Mouse (Mus musculus) myocyte (in vitro differentiated cells): Measurements from ENCODE around the gene Hist1h1a. TPM values are rescaled to one million over a fixed set of nuclear protein-coding genes. Genes with fewer than 3 reads are reported as not detected.
A peak's percentile ranks its signal among the peaks of the same experiment; 100 is the strongest.
"Not testable (repeated sequence)": the region's sequence is repeated elsewhere in the genome, so short reads cannot be mapped to it uniquely, and the experiment has no call there.

Experiments
- H3K27me3 ChIP-seq: one replicate; pipeline ENCODE4 v1.6.1; 2011; ENCODE audit not compliant: control insufficient read depth, insufficient read depth, insufficient read length
- H3K36me3 ChIP-seq: one replicate; pipeline ENCODE4 v1.6.1; 2011; ENCODE audit not compliant: control insufficient read depth, insufficient read depth
- H3K4me2 ChIP-seq: one replicate; pipeline ENCODE4 v1.6.1; 2011; ENCODE audit warnings: low read depth, control low read depth
- H3K4me3 ChIP-seq: one replicate; pipeline ENCODE4 v1.5.1; 2011; ENCODE audit warnings: mild to moderate bottlenecking, control low read depth, moderate library complexity
- H3K79me2 ChIP-seq: one replicate; pipeline ENCODE4 v1.6.1; 2011; ENCODE audit not compliant: control insufficient read depth, insufficient read depth
- H3ac ChIP-seq: one replicate; pipeline ENCODE4 v1.6.1; 2011; ENCODE audit not compliant: control insufficient read depth, insufficient read length
- CEBPB ChIP-seq: IDR thresholded peaks from 2 replicates; pipeline ENCODE4 v1.6.1; 2011; ENCODE audit warnings: mild to moderate bottlenecking, moderate library complexity; ENCODE audit not compliant: poor library complexity, insufficient read depth, severe bottlenecking
- E2F4 ChIP-seq: IDR thresholded peaks from one replicate; pipeline ENCODE4 v1.6.1; 2011; ENCODE audit warnings: mild to moderate bottlenecking, control low read depth, moderate library complexity; ENCODE audit not compliant: insufficient read depth
- MAX ChIP-seq: IDR thresholded peaks from one replicate; pipeline ENCODE4 v1.6.1; 2011; ENCODE audit warnings: low read depth, mild to moderate bottlenecking, control low read depth
- MYOD1 ChIP-seq, 3 experiments: IDR thresholded peaks; one replicate each; pipeline ENCODE4 v1.6.1; 2011; ENCODE audit warnings: control low read depth in 2 of 3, low read depth in 2 of 3, mild to moderate bottlenecking in 2 of 3, moderate library complexity in 1 of 3; ENCODE audit not compliant: insufficient read length in 2 of 3, control insufficient read depth in 1 of 3
- MYOG ChIP-seq, 3 experiments: IDR thresholded peaks; one replicate each; pipeline ENCODE4 v1.6.1; 2011; ENCODE audit warnings: control low read depth in 2 of 3, low read depth in 2 of 3, mild to moderate bottlenecking in 2 of 3; ENCODE audit not compliant: insufficient read length in 2 of 3, control insufficient read depth in 1 of 3, insufficient read depth in 1 of 3
- POLR2A ChIP-seq: IDR thresholded peaks from one replicate; pipeline ENCODE4 v1.6.1; 2011; ENCODE audit warnings: low read depth, mild to moderate bottlenecking, control low read depth, moderate library complexity; ENCODE audit not compliant: insufficient read length
- POLR2AphosphoS2 ChIP-seq: IDR thresholded peaks from one replicate; pipeline ENCODE4 v1.6.1; 2011; ENCODE audit warnings: low read depth, control low read depth; ENCODE audit not compliant: insufficient read length
- REST ChIP-seq: IDR thresholded peaks from one replicate; pipeline ENCODE4 v1.6.1; 2011; ENCODE audit warnings: mild to moderate bottlenecking, control low read depth, moderate library complexity; ENCODE audit not compliant: insufficient read depth, insufficient read length
- SRF ChIP-seq: IDR thresholded peaks from one replicate; pipeline ENCODE4 v1.6.1; 2011; ENCODE audit warnings: low read depth; ENCODE audit not compliant: control insufficient read depth, insufficient read length
- TCF12 ChIP-seq: IDR thresholded peaks from one replicate; pipeline ENCODE4 v1.6.1; 2011; ENCODE audit warnings: mild to moderate bottlenecking, control low read depth; ENCODE audit not compliant: poor library complexity, insufficient read depth, severe bottlenecking
- TCF3 ChIP-seq: IDR thresholded peaks from one replicate; pipeline ENCODE4 v1.6.1; 2011; ENCODE audit warnings: low read depth, control low read depth; ENCODE audit not compliant: insufficient read length
- USF1 ChIP-seq: IDR thresholded peaks from one replicate; pipeline ENCODE4 v1.6.1; 2011; ENCODE audit warnings: low read depth, mild to moderate bottlenecking, control low read depth, moderate library complexity
- polyA plus RNA-seq: library from polyadenylated mRNA; unstranded; fragments of >200 nt; fragmentation: generic; extraction: Trizol; gene quantifications from one replicate; pipeline ENCODE4 v1.2.1, GENCODE M21; 2012; ENCODE audit warnings: missing spikeins

Gene Hist1h1a
- polyA plus RNA-seq, 1 experiment, result 0.98 TPM

DNA sequence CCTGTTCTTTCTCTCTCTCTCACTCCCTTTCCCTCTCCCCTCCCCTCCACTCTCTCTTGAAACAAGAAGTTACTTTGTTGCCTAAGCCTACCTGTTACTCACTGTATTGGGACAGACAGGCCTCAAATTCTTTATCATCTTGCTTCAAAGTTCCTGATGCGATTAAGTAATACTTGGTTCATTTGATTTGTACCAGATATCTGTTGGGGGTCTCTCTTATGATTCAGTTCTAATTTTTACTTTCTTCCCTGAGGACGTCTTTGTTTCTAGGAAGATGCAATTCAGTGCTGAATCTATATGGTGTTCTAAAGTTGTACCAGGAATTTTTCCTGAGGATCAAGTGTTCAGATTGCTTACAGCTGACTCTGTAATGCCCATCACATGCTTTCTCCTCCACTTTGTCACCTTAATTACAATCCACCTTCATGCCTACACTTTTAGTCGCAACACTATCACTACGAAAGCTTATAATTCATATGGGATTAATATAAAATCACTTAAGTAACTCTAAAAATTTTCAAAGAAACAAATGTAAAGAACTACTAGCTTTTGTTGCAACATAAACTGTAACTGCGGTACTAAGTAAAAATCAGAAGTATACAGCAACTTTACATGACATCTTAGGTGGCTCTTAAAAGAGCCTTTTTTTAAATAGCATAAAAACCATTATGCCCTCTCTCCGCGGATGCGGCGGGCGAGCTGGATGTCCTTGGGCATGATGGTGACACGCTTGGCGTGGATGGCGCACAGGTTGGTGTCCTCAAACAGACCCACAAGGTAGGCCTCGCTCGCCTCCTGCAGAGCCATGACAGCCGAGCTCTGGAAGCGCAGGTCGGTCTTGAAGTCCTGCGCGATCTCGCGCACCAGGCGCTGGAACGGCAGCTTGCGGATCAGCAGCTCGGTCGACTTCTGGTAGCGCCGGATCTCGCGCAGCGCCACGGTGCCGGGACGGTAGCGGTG is 18.8 kb upstream of the Hist1h1a start:
- peak overlapping the region; percentile 94 for H3K4me2 ChIP-seq
- H3ac ChIP-seq, result no peak overlapping the region
- H3K27me3 ChIP-seq, result no peaks in the 10 kb centered on the region
- TF ChIP-seq POLR2A, result peak; percentile 75
- peak; percentile 88 for TF ChIP-seq POLR2AphosphoS2
- TF ChIP-seq E2F4, result no peak
- H3K79me2 ChIP-seq, result no peaks in the 10 kb centered on the region
- peak overlapping the region; percentile 19 for H3K4me3 ChIP-seq
- no peaks in the 10 kb centered on the region for H3K36me3 ChIP-seq

DNA sequence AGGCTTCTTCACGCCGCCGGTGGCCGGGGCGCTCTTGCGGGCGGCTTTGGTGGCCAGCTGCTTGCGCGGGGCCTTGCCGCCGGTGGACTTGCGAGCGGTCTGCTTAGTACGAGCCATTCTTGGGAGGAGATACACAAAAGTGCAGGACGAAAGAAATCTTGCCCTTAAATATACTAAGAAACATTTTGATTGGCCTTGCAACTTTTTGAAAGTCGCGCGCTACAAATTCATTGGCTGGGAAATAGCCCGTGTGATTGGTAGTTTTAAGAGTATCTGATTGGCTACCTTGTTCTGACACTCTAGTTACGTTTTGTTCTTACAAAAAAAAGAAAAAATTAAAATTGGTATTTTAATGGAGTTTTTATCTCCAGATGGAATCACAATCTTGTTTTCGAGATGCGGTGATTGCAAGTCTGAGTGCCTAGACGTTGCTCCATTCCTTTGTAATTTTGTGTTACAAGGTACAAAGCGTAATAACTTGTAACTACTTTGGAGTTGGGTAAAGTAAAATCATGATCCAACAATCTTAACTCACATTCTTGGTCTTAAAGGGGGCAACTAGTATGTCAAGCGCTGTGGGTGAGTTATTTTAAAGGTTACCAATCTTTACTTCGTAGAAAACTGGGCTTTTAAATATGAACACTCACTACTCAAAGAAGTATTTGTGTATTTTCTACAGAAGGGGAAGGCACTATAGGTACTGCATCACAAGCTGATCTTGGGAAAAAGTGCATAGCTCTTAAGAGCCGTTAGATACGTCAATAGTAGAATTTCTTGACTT is 17.9 kb upstream of the Hist1h1a start, which contains the start of gene Hist1h3c:
Gene Hist1h3c (minus strand): TSS at position 222 of the 781 bp plus-strand sequence.
- peak; percentile 75 for TF ChIP-seq E2F4
- no peak for TF ChIP-seq REST
- no peak for TF ChIP-seq SRF
- TF ChIP-seq MYOD1 (IDR thresholded peaks at IDR 0.05; ENCODE audit: control insufficient read depth in 1 of 3, insufficient read length in 2 of 3, low read depth in 2 of 3), result no peak
- no peak for TF ChIP-seq TCF3
- peak; percentile 27 for TF ChIP-seq USF1
- no peak for TF ChIP-seq TCF12
- no peak for TF ChIP-seq MYOG (IDR thresholded peaks at IDR 0.05; ENCODE audit: control insufficient read depth in 1 of 3, insufficient read depth in 1 of 3, insufficient read length in 2 of 3, low read depth in 2 of 3)
- TF ChIP-seq POLR2A, result peak; percentile 42
- no peak for TF ChIP-seq POLR2AphosphoS2
- TF ChIP-seq CEBPB, result no peak
- TF ChIP-seq MAX, result no peak
- no peaks in the 10 kb centered on the region for H3K27me3 ChIP-seq
- no peaks in the 10 kb centered on the region for H3K79me2 ChIP-seq
- H3K4me3 ChIP-seq, result peak within 1 kb of the TSS; percentile 19
- H3K4me2 ChIP-seq, result peak within 1 kb of the TSS; percentile 94
- H3K36me3 ChIP-seq, result no peaks in the 10 kb centered on the region
- no peak within 1 kb of the TSS for H3ac ChIP-seq

DNA sequence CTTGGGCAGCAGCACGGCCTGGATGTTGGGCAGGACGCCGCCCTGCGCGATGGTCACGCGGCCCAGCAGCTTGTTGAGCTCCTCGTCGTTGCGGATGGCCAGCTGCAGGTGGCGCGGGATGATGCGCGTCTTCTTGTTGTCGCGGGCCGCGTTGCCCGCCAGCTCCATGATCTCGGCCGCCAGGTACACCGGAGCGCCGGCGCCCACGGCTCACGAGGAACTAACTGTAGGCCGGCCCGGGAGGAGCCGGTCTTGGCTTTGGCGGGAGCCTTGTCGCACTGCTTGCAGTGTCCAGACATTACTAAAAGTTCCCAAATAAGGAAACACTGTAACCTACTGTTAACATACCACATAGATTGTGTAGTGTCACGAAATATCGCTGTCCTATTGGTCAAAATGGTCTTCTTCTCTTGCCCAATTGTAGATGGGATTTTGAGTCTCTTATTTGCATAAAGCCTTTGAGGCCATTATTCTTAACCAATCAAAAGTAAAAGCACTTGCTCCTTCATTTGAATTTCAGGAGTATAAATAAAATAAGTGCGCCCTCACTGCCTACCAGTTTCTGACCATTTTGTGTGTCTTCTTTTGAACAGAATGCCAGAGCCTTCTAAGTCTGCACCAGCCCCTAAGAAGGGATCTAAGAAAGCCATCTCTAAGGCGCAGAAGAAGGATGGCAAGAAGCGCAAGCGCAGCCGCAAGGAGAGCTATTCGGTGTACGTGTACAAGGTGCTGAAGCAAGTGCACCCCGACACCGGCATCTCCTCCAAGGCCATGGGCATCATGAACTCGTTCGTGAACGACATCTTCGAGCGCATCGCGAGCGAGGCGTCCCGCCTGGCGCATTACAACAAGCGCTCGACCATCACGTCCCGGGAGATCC is 17.0 kb upstream of the Hist1h1a start, which contains the start of gene Hist1h2bb:
Gene Hist1h2bb (plus strand): TSS at position 534 of the 880 bp plus-strand sequence.
- not testable (repeated sequence) for H3K79me2 ChIP-seq, H3K36me3 ChIP-seq, H3ac ChIP-seq, H3K27me3 ChIP-seq
- Histone ChIP-seq H3K4me3 (peak within 1 kb of the TSS; percentile 19), H3K4me2 (peak within 1 kb of the TSS; percentile 94)
- TF ChIP-seq POLR2A, result peak; percentile 41
- TF ChIP-seq SRF, result peak; percentile 95
- peak; percentile 98 for TF ChIP-seq POLR2AphosphoS2

DNA sequence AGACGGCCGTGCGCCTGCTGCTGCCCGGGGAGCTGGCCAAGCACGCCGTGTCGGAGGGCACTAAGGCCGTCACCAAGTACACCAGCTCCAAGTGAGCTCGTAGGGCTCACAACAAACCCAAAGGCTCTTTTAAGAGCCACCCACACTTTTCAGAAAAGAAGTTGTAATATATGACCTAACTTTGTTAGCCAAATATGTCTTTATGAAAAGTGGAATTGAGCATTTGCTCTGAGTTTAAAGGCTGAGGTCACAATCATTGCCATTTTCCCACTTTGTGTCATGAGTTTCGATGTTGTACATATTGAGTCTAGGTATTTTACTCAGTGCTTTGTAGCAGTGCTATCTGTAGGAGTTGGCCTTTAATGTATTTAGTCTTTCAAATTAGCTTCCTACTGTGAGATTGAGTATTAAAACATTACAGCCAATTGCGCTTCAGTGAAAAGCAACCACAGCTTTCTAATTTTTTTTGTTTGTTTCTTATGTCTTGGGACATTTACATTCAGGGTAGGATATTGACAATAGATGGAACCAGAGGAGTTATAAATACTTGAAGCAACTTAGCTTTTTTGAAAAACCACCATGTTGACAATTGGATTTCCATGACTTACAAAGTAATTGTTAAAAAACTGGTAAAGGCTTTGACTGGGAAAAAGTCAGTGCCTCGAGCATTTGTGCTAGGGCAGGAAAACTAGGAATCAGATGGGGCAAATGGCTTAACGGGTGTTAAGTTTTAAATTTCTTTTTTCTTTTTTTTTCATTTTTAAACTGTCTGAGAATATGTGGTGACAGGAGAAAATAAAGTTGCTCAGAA is 16.2 kb upstream of the Hist1h1a start:
- Histone ChIP-seq H3K27me3 (no peaks in the 10 kb centered on the region), H3K4me3 (no peak overlapping the region)

More for the DNA sequence above, 16.2 kb upstream of the Hist1h1a start:
- Histone ChIP-seq H3ac (no peak overlapping the region), H3K36me3 (no peaks in the 10 kb centered on the region), H3K4me2 (peak overlapping the region; percentile 94), H3K79me2 (no peaks in the 10 kb centered on the region)
- TF ChIP-seq REST (no peak), POLR2A (peak; percentile 89), USF1 (no peak), POLR2AphosphoS2 (peak; percentile 27), CEBPB (no peak), MYOD1 (IDR thresholded peaks at IDR 0.05; ENCODE audit: control insufficient read depth in 1 of 3, insufficient read length in 2 of 3, low read depth in 2 of 3) (no peak)
